Mouse (Mus musculus): ENCODE data around the gene Rbms3. TPM values are rescaled to one million over a fixed set of nuclear protein-coding genes. Genes with fewer than 3 reads are reported as not detected.

Rbms3 gene
- polyA plus RNA-seq, 1 experiment from 2014 or later, result 43.1 TPM

- no peaks in the 10 kb centered on the region for H3K27me3 ChIP-seq (replicated peaks; ENCODE audit: control insufficient read depth, insufficient read depth, low read length)
- no peak overlapping the region for H3K4me3 ChIP-seq (ENCODE audit: low read length)
- WGBS, result 98% methylated on average over 3 of the region's 3 CpGs
- no peak overlapping the region for H3K4me2 ChIP-seq (ENCODE audit: low read depth, low read length)
- H3K36me3 ChIP-seq (ENCODE audit: control insufficient read depth, insufficient read depth, low read length), result no peaks in the 10 kb centered on the region
- no peak overlapping the region for H3K27ac ChIP-seq (ENCODE audit: low read length)
- H3K9me3 ChIP-seq (ENCODE audit: control insufficient read depth, low read length), result no peaks in the 10 kb centered on the region; the same call in 1 of the 2 replicates
- no peak for ATAC-seq
- no peak overlapping the region for H3K9ac ChIP-seq (ENCODE audit: low read depth, low read length)
- peaks cover 3% of the 10 kb centered on the region; the same call in 1 of the 2 replicates for H3K4me1 ChIP-seq (ENCODE audit: control insufficient read depth, insufficient read depth, low read length)
Measured at GRCm38 (mm10) chr9:116967317-116967716, 662.4 kb downstream of the Rbms3 start.

GRCm38 (mm10) chr9:116965691-116966090, 664.0 kb downstream of the Rbms3 start:
- no peak overlapping the region for H3K4me3 ChIP-seq (ENCODE audit: low read length)
- peaks cover 3% of the 10 kb centered on the region; the same call in 1 of the 2 replicates for H3K9me3 ChIP-seq (ENCODE audit: control insufficient read depth, low read length)
- H3K4me1 ChIP-seq (ENCODE audit: control insufficient read depth, insufficient read depth, low read length), result peaks cover 3% of the 10 kb centered on the region; the same call in 1 of the 2 replicates
- WGBS, result 69% methylated on average over 6 of the region's 6 CpGs
- H3K9ac ChIP-seq (ENCODE audit: low read depth, low read length), result no peak overlapping the region
- H3K36me3 ChIP-seq (ENCODE audit: control insufficient read depth, insufficient read depth, low read length), result peaks cover 3% of the 10 kb centered on the region; the same call in 1 of the 2 replicates
- H3K27ac ChIP-seq (ENCODE audit: low read length), result no peak overlapping the region
- H3K27me3 ChIP-seq (replicated peaks; ENCODE audit: control insufficient read depth, insufficient read depth, low read length), result no peaks in the 10 kb centered on the region
- no peak for ATAC-seq
- H3K4me2 ChIP-seq (ENCODE audit: low read depth, low read length), result no peak overlapping the region

GRCm38 (mm10) chr9:116956156-116956555, 673.6 kb downstream of the Rbms3 start:
- 76% methylated on average over 2 of the region's 2 CpGs for WGBS
- Histone ChIP-seq H3K27me3 (replicated peaks; ENCODE audit: control insufficient read depth, insufficient read depth, low read length) (no peaks in the 10 kb centered on the region), H3K4me1 (ENCODE audit: control insufficient read depth, insufficient read depth, low read length) (no peaks in the 10 kb centered on the region), H3K9ac (ENCODE audit: low read depth, low read length) (no peak overlapping the region), H3K36me3 (ENCODE audit: control insufficient read depth, insufficient read depth, low read length) (peaks cover 3% of the 10 kb centered on the region; the same call in 1 of the 2 replicates), H3K4me3 (ENCODE audit: low read length) (no peak overlapping the region), H3K27ac (ENCODE audit: low read length) (no peak overlapping the region), H3K9me3 (ENCODE audit: control insufficient read depth, low read length) (peaks cover 4% of the 10 kb centered on the region; the same call in 1 of the 2 replicates), H3K4me2 (ENCODE audit: low read depth, low read length) (no peak overlapping the region)
- ATAC-seq, result no peak

GRCm38 (mm10) chr9:116948211-116948610, 681.5 kb downstream of the Rbms3 start:
- 52% methylated on average over 3 of the region's 3 CpGs for WGBS
- Histone ChIP-seq H3K4me2 (ENCODE audit: low read depth, low read length) (no peak overlapping the region), H3K4me3 (ENCODE audit: low read length) (no peak overlapping the region), H3K36me3 (ENCODE audit: control insufficient read depth, insufficient read depth, low read length) (no peaks in the 10 kb centered on the region), H3K9me3 (ENCODE audit: control insufficient read depth, low read length) (no peaks in the 10 kb centered on the region), H3K27me3 (replicated peaks; ENCODE audit: control insufficient read depth, insufficient read depth, low read length) (no peaks in the 10 kb centered on the region), H3K4me1 (ENCODE audit: control insufficient read depth, insufficient read depth, low read length) (no peaks in the 10 kb centered on the region), H3K27ac (ENCODE audit: low read length) (no peak overlapping the region), H3K9ac (ENCODE audit: low read depth, low read length) (no peak overlapping the region)
- ATAC-seq, result no peak

GRCm38 (mm10) chr9:116947369-116947768, 682.3 kb downstream of the Rbms3 start:
- Histone ChIP-seq H3K27me3 (replicated peaks; ENCODE audit: control insufficient read depth, insufficient read depth, low read length) (no peaks in the 10 kb centered on the region), H3K9ac (ENCODE audit: low read depth, low read length) (no peak overlapping the region), H3K4me2 (ENCODE audit: low read depth, low read length) (no peak overlapping the region), H3K4me3 (ENCODE audit: low read length) (no peak overlapping the region), H3K9me3 (ENCODE audit: control insufficient read depth, low read length) (no peaks in the 10 kb centered on the region), H3K4me1 (ENCODE audit: control insufficient read depth, insufficient read depth, low read length) (no peaks in the 10 kb centered on the region), H3K36me3 (ENCODE audit: control insufficient read depth, insufficient read depth, low read length) (no peaks in the 10 kb centered on the region), H3K27ac (ENCODE audit: low read length) (no peak overlapping the region)
- ATAC-seq, result no peak
- WGBS, result 73% methylated on average over 4 of the region's 4 CpGs

- no peak overlapping the region for H3K4me2 ChIP-seq (ENCODE audit: low read depth, low read length)
- WGBS, result 91% methylated on average over 3 of the region's 3 CpGs
- ATAC-seq, result no peak
Measured at GRCm38 (mm10) chr9:116946787-116947186, 682.9 kb downstream of the Rbms3 start.

GRCm38 (mm10) chr9:116945689-116946088, 684.0 kb downstream of the Rbms3 start:
- Histone ChIP-seq H3K9me3 (ENCODE audit: control insufficient read depth, low read length) (no peaks in the 10 kb centered on the region), H3K27me3 (replicated peaks; ENCODE audit: control insufficient read depth, insufficient read depth, low read length) (no peaks in the 10 kb centered on the region), H3K4me2 (ENCODE audit: low read depth, low read length) (no peak overlapping the region), H3K27ac (ENCODE audit: low read length) (no peak overlapping the region), H3K36me3 (ENCODE audit: control insufficient read depth, insufficient read depth, low read length) (no peaks in the 10 kb centered on the region), H3K4me3 (ENCODE audit: low read length) (no peak overlapping the region), H3K4me1 (ENCODE audit: control insufficient read depth, insufficient read depth, low read length) (no peaks in the 10 kb centered on the region), H3K9ac (ENCODE audit: low read depth, low read length) (no peak overlapping the region)
- ATAC-seq, result no peak
- WGBS, result 61% methylated on average over 9 of the region's 9 CpGs

More at GRCm38 (mm10) chr9:116946787-116947186, 682.9 kb downstream of the Rbms3 start:
- Histone ChIP-seq H3K27me3 (replicated peaks; ENCODE audit: control insufficient read depth, insufficient read depth, low read length) (no peaks in the 10 kb centered on the region), H3K36me3 (ENCODE audit: control insufficient read depth, insufficient read depth, low read length) (no peaks in the 10 kb centered on the region), H3K9me3 (ENCODE audit: control insufficient read depth, low read length) (no peaks in the 10 kb centered on the region), H3K27ac (ENCODE audit: low read length) (no peak overlapping the region), H3K4me1 (ENCODE audit: control insufficient read depth, insufficient read depth, low read length) (no peaks in the 10 kb centered on the region), H3K4me3 (ENCODE audit: low read length) (no peak overlapping the region), H3K9ac (ENCODE audit: low read depth, low read length) (no peak overlapping the region)

- H3K36me3 ChIP-seq (ENCODE audit: control insufficient read depth, insufficient read depth, low read length), result no peaks in the 10 kb centered on the region
- no peaks in the 10 kb centered on the region for H3K27me3 ChIP-seq (replicated peaks; ENCODE audit: control insufficient read depth, insufficient read depth, low read length)
- H3K4me2 ChIP-seq (ENCODE audit: low read depth, low read length), result no peak overlapping the region
- H3K27ac ChIP-seq (ENCODE audit: low read length), result no peak overlapping the region
- ATAC-seq, result no peak
- H3K9ac ChIP-seq (ENCODE audit: low read depth, low read length), result no peak overlapping the region
- WGBS, result 65% methylated on average over 15 of the region's 15 CpGs
- no peaks in the 10 kb centered on the region for H3K9me3 ChIP-seq (ENCODE audit: control insufficient read depth, low read length)
- no peak overlapping the region for H3K4me3 ChIP-seq (ENCODE audit: low read length)
- H3K4me1 ChIP-seq (ENCODE audit: control insufficient read depth, insufficient read depth, low read length), result no peaks in the 10 kb centered on the region
Measured at GRCm38 (mm10) chr9:116943902-116944301, 685.8 kb downstream of the Rbms3 start.

- WGBS, result 51% methylated on average over 4 of the region's 4 CpGs
- Histone ChIP-seq H3K9me3 (ENCODE audit: control insufficient read depth, low read length) (no peaks in the 10 kb centered on the region), H3K4me1 (ENCODE audit: control insufficient read depth, insufficient read depth, low read length) (no peaks in the 10 kb centered on the region), H3K27me3 (replicated peaks; ENCODE audit: control insufficient read depth, insufficient read depth, low read length) (no peaks in the 10 kb centered on the region), H3K27ac (ENCODE audit: low read length) (no peak overlapping the region), H3K36me3 (ENCODE audit: control insufficient read depth, insufficient read depth, low read length) (no peaks in the 10 kb centered on the region), H3K4me3 (ENCODE audit: low read length) (no peak overlapping the region), H3K4me2 (ENCODE audit: low read depth, low read length) (no peak overlapping the region), H3K9ac (ENCODE audit: low read depth, low read length) (no peak overlapping the region)
- no peak for ATAC-seq
Measured at GRCm38 (mm10) chr9:116941116-116941515, 688.6 kb downstream of the Rbms3 start.

- Histone ChIP-seq H3K4me2 (ENCODE audit: low read depth, low read length) (no peak overlapping the region), H3K27me3 (replicated peaks; ENCODE audit: control insufficient read depth, insufficient read depth, low read length) (no peaks in the 10 kb centered on the region), H3K27ac (ENCODE audit: low read length) (no peak overlapping the region), H3K9me3 (ENCODE audit: control insufficient read depth, low read length) (no peaks in the 10 kb centered on the region), H3K4me1 (ENCODE audit: control insufficient read depth, insufficient read depth, low read length) (no peaks in the 10 kb centered on the region), H3K9ac (ENCODE audit: low read depth, low read length) (no peak overlapping the region), H3K4me3 (ENCODE audit: low read length) (no peak overlapping the region), H3K36me3 (ENCODE audit: control insufficient read depth, insufficient read depth, low read length) (no peaks in the 10 kb centered on the region)
- 85% methylated on average over 8 of the region's 8 CpGs for WGBS
- no peak for ATAC-seq
Measured at GRCm38 (mm10) chr9:116940693-116941092, 689.0 kb downstream of the Rbms3 start.
